Mouse (Mus musculus) hindbrain, embryonic 11.5 days (tissue): Measurements from ENCODE around the gene Fam136a. TPM values are rescaled to one million over a fixed set of nuclear protein-coding genes. Genes with fewer than 3 reads are reported as not detected.

Experiments
- ATAC-seq: fragments of 200-750 bp; cut with Nextera tagmentation; 2 replicates; pipeline ENCODE4 v1.8.0; 2017; ENCODE audit warnings: mild to moderate bottlenecking, moderate TSS enrichment, moderate library complexity; ENCODE audit not compliant: low FRiP score
- DNase-seq: peaks from one replicate; pipeline ENCODE4 v3.0.0-alpha.2; 2015; ENCODE audit warnings: low spot score
- H3K27ac ChIP-seq: fragments of 300-500 bp; sonication (generic); 2 replicates; pipeline ENCODE4 v1.5.1; 2014; ENCODE audit warnings: mild to moderate bottlenecking, low read depth, low read length
- H3K27me3 ChIP-seq: fragments of 300-500 bp; sonication (generic); 2 replicates; pipeline ENCODE4 v1.6.1; 2014; ENCODE audit warnings: mild to moderate bottlenecking, low read length, moderate library complexity, mixed read lengths; ENCODE audit not compliant: control insufficient read depth, insufficient read depth
- H3K36me3 ChIP-seq: fragments of 300-500 bp; sonication (generic); 2 replicates; pipeline ENCODE4 v1.6.1; 2014; ENCODE audit warnings: mild to moderate bottlenecking, low read length, moderate library complexity, mixed read lengths; ENCODE audit not compliant: control insufficient read depth, insufficient read depth
- H3K4me1 ChIP-seq: fragments of 300-500 bp; sonication (generic); replicated peaks from 2 replicates; pipeline ENCODE4 v1.6.1; 2014; ENCODE audit warnings: low read length, mixed read lengths; ENCODE audit not compliant: control insufficient read depth, insufficient read depth
- H3K4me2 ChIP-seq: fragments of 300-500 bp; sonication (generic); replicated peaks from 2 replicates; pipeline ENCODE4 v1.6.1; 2014; ENCODE audit warnings: mild to moderate bottlenecking, low read depth, low read length
- H3K4me3 ChIP-seq: fragments of 300-500 bp; sonication (generic); 2 replicates; pipeline ENCODE4 v1.5.1; 2014; ENCODE audit warnings: low read depth, low read length
- H3K9ac ChIP-seq: fragments of 300-500 bp; sonication (generic); 2 replicates; pipeline ENCODE4 v1.6.1; 2014; ENCODE audit warnings: low read depth, low read length
- H3K9me3 ChIP-seq: fragments of 300-500 bp; sonication (generic); 2 replicates; pipeline ENCODE4 v1.6.1; 2016; ENCODE audit warnings: low read length; ENCODE audit not compliant: control insufficient read depth
- WGBS: fragments of 180-500 bp; shearing (Covaris S2); extraction: QIAGEN DNeasy Blood & Tissue Kit; methylation state at CpG from one replicate; pipeline ENCODE4 v1.1.7; 2014; 5-methylcytosine and 5-hydroxymethylcytosine counted together
- polyA plus RNA-seq: library from polyadenylated mRNA; unstranded; fragments of >200 nt; fragmentation: Nextera tagmentation; extraction: Ambion mirVana; gene quantifications from 2 replicates; pipeline ENCODE4 v1.2.1, GENCODE M21; 2014

Gene Fam136a
- polyA plus RNA-seq, 1 experiment from 2014 or later, result 137 TPM

GRCm38 (mm10) chr6:86385362-86386104 is 20.1 kb downstream of the Fam136a start:
- no peaks in the 10 kb centered on the region for H3K27me3 ChIP-seq
- WGBS, result 84% methylated on average over 5 of the region's 5 CpGs

GRCm38 (mm10) chr6:86387313-86387712 is 21.9 kb downstream of the Fam136a start:
- no peak for DNase-seq
- WGBS, result 88% methylated on average over 12 of the region's 12 CpGs
- no peak overlapping the region for H3K4me3 ChIP-seq
- H3K27ac ChIP-seq, result no peak overlapping the region
- H3K27me3 ChIP-seq, result no peaks in the 10 kb centered on the region
- no peak for ATAC-seq
- no peaks in the 10 kb centered on the region for H3K9me3 ChIP-seq
- H3K4me2 ChIP-seq, result no peak overlapping the region
- H3K4me1 ChIP-seq, result no peaks in the 10 kb centered on the region
- H3K36me3 ChIP-seq, result peaks cover 23% of the 10 kb centered on the region
- no peak overlapping the region for H3K9ac ChIP-seq

More at GRCm38 (mm10) chr6:86385362-86386104, 20.1 kb downstream of the Fam136a start:
- Histone ChIP-seq H3K9ac (no peak overlapping the region), H3K36me3 (peaks cover 7% of the 10 kb centered on the region; the same call in 1 of the 2 replicates), H3K4me1 (no peaks in the 10 kb centered on the region), H3K4me3 (no peak overlapping the region), H3K9me3 (no peaks in the 10 kb centered on the region), H3K4me2 (no peak overlapping the region), H3K27ac (no peak overlapping the region)
- DNase-seq (no peak), ATAC-seq (no peak)

GRCm38 (mm10) chr6:86388461-86388860 is 23.0 kb downstream of the Fam136a start:
- Histone ChIP-seq H3K36me3 (peaks cover 23% of the 10 kb centered on the region), H3K27ac (no peak overlapping the region)

GRCm38 (mm10) chr6:86391326-86391725 is 25.9 kb downstream of the Fam136a start:
- 96% methylated on average over 5 of the region's 5 CpGs for WGBS
- H3K27ac ChIP-seq, result no peak overlapping the region
- no peaks in the 10 kb centered on the region for H3K27me3 ChIP-seq
- no peak overlapping the region for H3K9ac ChIP-seq
- H3K9me3 ChIP-seq, result no peaks in the 10 kb centered on the region
- peak; percentile 42 for DNase-seq
- no peak overlapping the region for H3K4me2 ChIP-seq
- peaks cover 19% of the 10 kb centered on the region for H3K36me3 ChIP-seq
- no peak overlapping the region for H3K4me3 ChIP-seq
- no peak for ATAC-seq
- peaks cover 8% of the 10 kb centered on the region; the same call in 1 of the 2 replicates for H3K4me1 ChIP-seq

More at GRCm38 (mm10) chr6:86388461-86388860, 23.0 kb downstream of the Fam136a start:
- ATAC-seq, result no peak
- H3K4me2 ChIP-seq, result no peak overlapping the region
- H3K4me1 ChIP-seq, result no peaks in the 10 kb centered on the region
- no peak overlapping the region for H3K4me3 ChIP-seq
- no peaks in the 10 kb centered on the region for H3K9me3 ChIP-seq
- H3K27me3 ChIP-seq, result no peaks in the 10 kb centered on the region
- no peak for DNase-seq
- H3K9ac ChIP-seq, result no peak overlapping the region
- whole genome bisulfite sequencing, result 87% methylated on average over 18 of the region's 18 CpGs

GRCm38 (mm10) chr6:86393187-86393586 is 27.7 kb downstream of the Fam136a start:
- ATAC-seq, result no peak
- Histone ChIP-seq H3K4me1 (peaks cover 8% of the 10 kb centered on the region; the same call in 1 of the 2 replicates), H3K36me3 (peaks cover 19% of the 10 kb centered on the region), H3K4me3 (no peak overlapping the region), H3K27me3 (no peaks in the 10 kb centered on the region), H3K27ac (no peak overlapping the region), H3K4me2 (no peak overlapping the region), H3K9me3 (no peaks in the 10 kb centered on the region), H3K9ac (no peak overlapping the region)
- no peak for DNase-seq
- WGBS, result 93% methylated on average over 1 of the region's 1 CpGs

GRCm38 (mm10) chr6:86394078-86394720 is 28.8 kb downstream of the Fam136a start:
- 95% methylated on average over 17 of the region's 17 CpGs for WGBS
- no peaks in the 10 kb centered on the region for H3K9me3 ChIP-seq
- H3K4me1 ChIP-seq, result peaks cover 8% of the 10 kb centered on the region; the same call in 1 of the 2 replicates
- DNase-seq (no peak), ATAC-seq (no peak)
- peaks cover 19% of the 10 kb centered on the region for H3K36me3 ChIP-seq
- no peaks in the 10 kb centered on the region for H3K27me3 ChIP-seq
- H3K4me2 ChIP-seq, result no peak overlapping the region
- no peak overlapping the region for H3K4me3 ChIP-seq
- H3K9ac ChIP-seq, result no peak overlapping the region
- H3K27ac ChIP-seq, result no peak overlapping the region

- no peak overlapping the region for H3K9ac ChIP-seq
- ATAC-seq, result no peak
- peak overlapping the region; percentile 85; the same call in 1 of the 2 replicates for H3K4me3 ChIP-seq
- peak overlapping the region; percentile 72; the same call in 1 of the 2 replicates for H3K4me2 ChIP-seq
- no peaks in the 10 kb centered on the region for H3K9me3 ChIP-seq
- DNase-seq, result no peak
- peaks cover 8% of the 10 kb centered on the region; the same call in 1 of the 2 replicates for H3K4me1 ChIP-seq
- no peak overlapping the region for H3K27ac ChIP-seq
- peaks cover 19% of the 10 kb centered on the region for H3K36me3 ChIP-seq
- WGBS, result 87% methylated on average over 9 of the region's 9 CpGs
- no peaks in the 10 kb centered on the region for H3K27me3 ChIP-seq
These were observed 29.6 kb downstream of the Fam136a start for GRCm38 (mm10) chr6:86395021-86395420.

GRCm38 (mm10) chr6:86395969-86396368 is 30.5 kb downstream of the Fam136a start:
- H3K4me2 ChIP-seq, result peak overlapping the region; percentile 72
- peaks cover 8% of the 10 kb centered on the region; the same call in 1 of the 2 replicates for H3K4me1 ChIP-seq
- peak overlapping the region; percentile 85 for H3K4me3 ChIP-seq
- H3K27ac ChIP-seq, result no peak overlapping the region
- DNase-seq (no peak), ATAC-seq (no peak)
- peak overlapping the region; percentile 92 for H3K9ac ChIP-seq
- no peaks in the 10 kb centered on the region for H3K27me3 ChIP-seq
- peaks cover 12% of the 10 kb centered on the region for H3K36me3 ChIP-seq
- H3K9me3 ChIP-seq, result no peaks in the 10 kb centered on the region
- 41% methylated on average over 10 of the region's 10 CpGs for WGBS
